Mouse (Mus musculus) midbrain, postnatal 0 days (tissue): ENCODE results near the gene 4930402H24Rik. TPM values are rescaled to one million over a fixed set of nuclear protein-coding genes. Genes with fewer than 3 reads are reported as not detected.

Source experiments
- ATAC-seq: fragments of 200-750 bp; cut with Nextera tagmentation; 2 replicates; pipeline ENCODE4 v1.8.0; 2017; ENCODE audit warnings: moderate number of reproducible peaks, mild to moderate bottlenecking, moderate TSS enrichment, moderate library complexity; ENCODE audit not compliant: low FRiP score
- DNase-seq: peaks from one replicate; pipeline ENCODE4 v3.0.0-alpha.2; 2015; ENCODE audit warnings: low spot score
- H3K27ac ChIP-seq: fragments of 300-500 bp; sonication (generic); 2 replicates; pipeline ENCODE4 v1.5.1; 2014; ENCODE audit warnings: low read depth, mild to moderate bottlenecking, low read length, mixed read lengths
- H3K27me3 ChIP-seq: fragments of 300-500 bp; sonication (generic); 2 replicates; pipeline ENCODE4 v1.6.1; 2014; ENCODE audit warnings: low read length, control low read depth, mixed read lengths; ENCODE audit not compliant: insufficient read depth
- H3K36me3 ChIP-seq: fragments of 300-500 bp; sonication (generic); 2 replicates; pipeline ENCODE4 v1.6.1; 2014; ENCODE audit warnings: low read length, control low read depth, mixed read lengths; ENCODE audit not compliant: insufficient read depth
- H3K4me1 ChIP-seq: fragments of 300-500 bp; sonication (generic); 2 replicates; pipeline ENCODE4 v1.6.1; 2014; ENCODE audit warnings: mild to moderate bottlenecking, control low read depth, antibody characterized with exemption, low read length, mixed read lengths; ENCODE audit not compliant: insufficient read depth
- H3K4me2 ChIP-seq: fragments of 300-500 bp; sonication (generic); 2 replicates; pipeline ENCODE4 v1.6.1; 2014; ENCODE audit warnings: low read depth, mild to moderate bottlenecking, low read length, mixed read lengths; ENCODE audit not compliant: poor library complexity, severe bottlenecking
- H3K4me3 ChIP-seq: fragments of 300-500 bp; sonication (generic); 2 replicates; pipeline ENCODE4 v1.5.1; 2014; ENCODE audit warnings: low read depth, mild to moderate bottlenecking, low read length, moderate library complexity
- H3K9ac ChIP-seq: fragments of 300-500 bp; sonication (generic); replicated peaks from 2 replicates; pipeline ENCODE4 v1.6.1; 2014; ENCODE audit warnings: mild to moderate bottlenecking, low read length, moderate library complexity, mixed read lengths; ENCODE audit not compliant: poor library complexity, severe bottlenecking
- H3K9me3 ChIP-seq: fragments of 300-500 bp; sonication (generic); 2 replicates; pipeline ENCODE4 v1.6.1; 2016; ENCODE audit warnings: low read length, control low read depth
- CTCF ChIP-seq: IDR thresholded peaks from 2 replicates; pipeline ENCODE4 v1.5.1; 2016; ENCODE audit warnings: antibody characterized with exemption, mild to moderate bottlenecking
- WGBS: fragments of 180-500 bp; shearing (Covaris S2); extraction: QIAGEN DNeasy Blood & Tissue Kit; methylation state at CpG from one replicate; pipeline ENCODE4 v1.1.7; 2014; 5-methylcytosine and 5-hydroxymethylcytosine counted together
- polyA plus RNA-seq: library from polyadenylated mRNA; unstranded; fragments of >200 nt; fragmentation: Nextera tagmentation; extraction: Ambion mirVana; gene quantifications from 2 replicates; pipeline ENCODE4 v1.2.1, GENCODE M21; 2015
- total RNA-seq: library from RNA; depleted of rRNA; stranded (reverse); fragments of >200 nt; gene quantifications from 2 replicates; pipeline ENCODE4 v1.2.3, GENCODE M21; 2014

Gene 4930402H24Rik
- total and polyA plus RNA-seq, 2 experiments from 2014 or later, result 58.1 to 200 TPM

DNA sequence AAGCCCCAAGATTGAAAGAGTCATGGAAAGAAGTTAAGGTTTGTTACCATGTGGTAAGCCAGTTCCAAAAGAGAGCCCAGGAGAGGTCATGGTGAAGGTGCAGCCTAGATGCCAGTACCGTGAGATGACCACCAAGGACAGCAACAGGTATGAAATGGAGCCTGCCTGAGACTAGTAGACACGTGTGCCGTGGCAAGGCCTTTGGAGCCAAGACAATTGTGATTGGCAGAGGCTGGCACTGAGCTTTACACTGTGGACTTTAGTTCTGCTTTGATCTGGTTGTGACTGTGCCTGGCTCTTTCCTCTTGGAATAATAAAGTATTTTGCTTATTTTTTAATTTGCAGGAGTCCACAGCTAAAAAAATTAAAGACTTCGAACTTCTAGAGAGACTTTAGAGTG is 21.8 kb upstream of the 4930402H24Rik start:
- 88% methylated on average over 4 of the region's 4 CpGs for WGBS
- no peaks in the 10 kb centered on the region for H3K36me3 ChIP-seq
- H3K27ac ChIP-seq, result no peak overlapping the region
- H3K9ac ChIP-seq, result no peak overlapping the region
- no peaks in the 10 kb centered on the region for H3K27me3 ChIP-seq
- no peak for TF ChIP-seq CTCF
- no peak for ATAC-seq
- DNase-seq, result no peak
- no peak overlapping the region for H3K4me2 ChIP-seq
- no peak overlapping the region for H3K4me3 ChIP-seq
- no peaks in the 10 kb centered on the region for H3K4me1 ChIP-seq
- H3K9me3 ChIP-seq, result no peaks in the 10 kb centered on the region

DNA sequence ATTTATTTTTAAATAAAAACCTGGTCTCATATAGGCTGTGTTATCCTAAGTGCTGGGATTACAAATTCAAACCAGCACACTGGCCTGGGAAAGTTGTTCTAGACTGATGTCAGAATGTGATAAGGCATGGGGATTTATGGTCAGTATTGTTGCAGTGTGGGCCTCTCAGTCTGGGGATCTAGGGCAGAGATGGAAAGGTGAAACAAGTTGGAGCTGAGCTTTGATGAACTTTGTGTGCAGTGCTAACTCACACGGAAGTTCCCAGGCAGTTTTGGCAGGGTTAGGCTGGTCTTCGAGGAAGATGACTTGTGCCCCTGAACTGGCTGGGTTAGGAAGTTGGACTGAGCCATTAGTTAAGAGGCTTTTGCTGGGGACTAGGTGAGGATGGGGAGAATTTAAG is 18.7 kb upstream of the 4930402H24Rik start:
- Histone ChIP-seq H3K9ac (no peak overlapping the region), H3K4me3 (no peak overlapping the region), H3K27ac (no peak overlapping the region), H3K4me2 (no peak overlapping the region), H3K9me3 (no peaks in the 10 kb centered on the region), H3K27me3 (no peaks in the 10 kb centered on the region), H3K36me3 (no peaks in the 10 kb centered on the region), H3K4me1 (no peaks in the 10 kb centered on the region)
- no peak for TF ChIP-seq CTCF
- WGBS, result 88% methylated on average over 2 of the region's 2 CpGs
- ATAC-seq (no peak), DNase-seq (no peak)

DNA sequence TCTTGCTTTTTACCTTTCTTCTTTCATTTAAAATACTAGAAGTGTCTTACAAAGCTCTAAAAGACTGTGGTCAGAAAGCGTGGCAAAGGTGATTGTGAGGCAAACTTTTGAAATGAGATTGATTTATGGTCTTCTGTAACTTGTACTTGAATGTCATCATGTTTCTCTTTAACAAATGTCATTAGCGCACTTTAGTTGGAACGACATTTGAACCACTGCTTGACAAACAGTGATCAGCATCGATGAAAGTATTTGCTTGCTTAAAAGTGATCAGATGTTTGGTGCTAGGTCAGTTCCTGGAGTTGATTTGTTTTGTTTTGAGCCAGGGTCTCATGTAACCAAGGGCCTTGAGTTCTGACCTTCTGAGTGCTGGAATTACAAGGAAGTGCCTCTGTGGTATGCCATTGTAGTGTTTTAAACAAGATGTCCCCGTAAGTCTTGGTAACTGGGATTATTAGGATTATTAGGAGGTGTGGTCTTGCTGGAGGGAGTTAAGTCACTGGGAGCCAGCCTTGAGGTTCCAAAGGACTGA is 12.9 kb upstream of the 4930402H24Rik start:
- Histone ChIP-seq H3K4me2 (no peak overlapping the region), H3K9ac (no peak overlapping the region), H3K27ac (no peak overlapping the region), H3K4me3 (no peak overlapping the region), H3K4me1 (no peaks in the 10 kb centered on the region), H3K9me3 (no peaks in the 10 kb centered on the region), H3K27me3 (no peaks in the 10 kb centered on the region), H3K36me3 (no peaks in the 10 kb centered on the region)
- 85% methylated on average over 5 of the region's 5 CpGs for WGBS
- no peak for ATAC-seq
- no peak for TF ChIP-seq CTCF
- no peak for DNase-seq

DNA sequence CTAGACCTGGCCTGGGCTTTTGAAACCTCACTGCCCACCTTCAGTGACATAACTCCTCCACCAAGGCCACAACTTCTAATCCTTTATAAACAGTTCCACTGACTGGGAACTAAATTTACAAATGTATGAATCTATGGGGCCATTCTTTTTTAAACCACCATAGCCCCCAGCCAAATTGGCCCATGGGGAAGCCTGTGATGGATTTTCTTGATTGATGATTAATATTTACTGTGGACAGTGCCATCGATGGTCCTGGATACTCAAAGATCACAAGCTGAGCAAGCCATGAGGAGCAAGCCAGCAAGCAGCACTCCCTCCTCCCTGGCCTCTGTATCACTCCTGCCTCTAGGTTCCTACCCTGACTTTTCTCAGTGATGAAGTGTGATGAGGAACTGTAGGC is 11.5 kb upstream of the 4930402H24Rik start:
- no peak overlapping the region for H3K4me3 ChIP-seq
- H3K9me3 ChIP-seq, result no peaks in the 10 kb centered on the region
- WGBS, result 86% methylated on average over 1 of the region's 1 CpGs
- H3K4me2 ChIP-seq, result no peak overlapping the region
- no peak for TF ChIP-seq CTCF
- no peaks in the 10 kb centered on the region for H3K36me3 ChIP-seq
- no peaks in the 10 kb centered on the region for H3K27me3 ChIP-seq
- no peak overlapping the region for H3K27ac ChIP-seq
- no peak overlapping the region for H3K9ac ChIP-seq
- DNase-seq (no peak), ATAC-seq (no peak)
- H3K4me1 ChIP-seq, result no peaks in the 10 kb centered on the region

DNA sequence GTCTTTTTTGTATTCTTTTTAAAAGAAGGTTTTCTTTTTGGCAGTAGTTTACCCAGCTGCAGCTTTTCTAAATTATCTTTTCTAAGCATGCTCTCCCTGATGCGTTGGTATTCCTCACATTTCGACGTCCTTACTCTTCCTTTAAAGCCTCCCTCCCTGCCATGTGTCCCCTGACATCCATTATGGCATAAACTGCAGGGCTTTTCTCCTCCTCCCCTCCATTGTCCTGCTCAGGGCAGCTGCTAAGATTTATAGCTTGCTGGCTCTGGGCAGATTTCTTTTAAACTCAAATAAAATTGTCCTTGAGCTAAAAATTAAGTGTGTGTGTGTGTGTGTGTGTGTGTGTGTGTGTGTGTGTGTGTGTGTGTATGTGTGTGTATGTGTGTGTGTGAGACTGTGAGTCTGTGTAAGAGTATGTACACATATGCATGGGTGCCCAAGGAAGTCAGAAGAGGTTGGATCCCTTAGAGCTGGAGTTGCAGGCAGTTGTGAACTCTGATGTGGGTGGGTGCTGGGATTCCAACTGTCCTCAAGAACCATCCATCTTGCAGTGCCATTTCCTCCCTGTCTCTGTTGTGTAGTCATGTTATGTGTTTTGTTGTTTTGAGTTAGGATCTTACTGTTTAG is 10.4 kb upstream of the 4930402H24Rik start:
- ATAC-seq (no peak), DNase-seq (no peak)
- H3K9ac ChIP-seq, result no peak overlapping the region
- H3K4me1 ChIP-seq, result no peaks in the 10 kb centered on the region
- H3K36me3 ChIP-seq, result no peaks in the 10 kb centered on the region
- 40% methylated on average over 3 of the region's 3 CpGs for WGBS
- H3K27ac ChIP-seq, result no peak overlapping the region
- no peaks in the 10 kb centered on the region for H3K9me3 ChIP-seq
- no peak overlapping the region for H3K4me3 ChIP-seq
- TF ChIP-seq CTCF, result no peak
- H3K4me2 ChIP-seq, result no peak overlapping the region
- H3K27me3 ChIP-seq, result no peaks in the 10 kb centered on the region

DNA sequence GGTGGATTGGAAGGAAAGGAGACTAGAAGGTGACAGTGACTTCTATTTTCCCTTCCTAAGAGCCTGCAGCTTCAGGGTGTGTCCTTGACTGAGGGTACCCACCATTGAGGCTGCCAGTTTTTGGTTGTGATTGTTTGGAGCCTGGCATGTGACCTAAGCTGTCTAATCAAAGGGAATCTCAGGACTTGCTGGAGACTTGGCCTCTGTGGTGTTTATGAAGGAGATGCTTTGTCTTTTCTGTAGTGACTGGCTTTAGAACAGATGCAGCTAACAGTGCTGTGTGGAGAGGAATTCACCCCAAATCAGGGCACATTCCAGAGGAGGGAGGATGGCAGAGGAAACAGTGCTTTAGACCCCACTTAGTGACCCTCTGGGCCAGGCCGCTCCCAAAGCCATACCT is 8.7 kb upstream of the 4930402H24Rik start:
- H3K36me3 ChIP-seq, result no peaks in the 10 kb centered on the region
- no peaks in the 10 kb centered on the region for H3K27me3 ChIP-seq
- no peak overlapping the region for H3K9ac ChIP-seq
- no peak overlapping the region for H3K4me3 ChIP-seq
- H3K27ac ChIP-seq, result no peak overlapping the region
- H3K4me1 ChIP-seq, result no peaks in the 10 kb centered on the region
- no peak for DNase-seq
- ATAC-seq, result no peak
- TF ChIP-seq CTCF, result no peak
- 90% methylated on average over 1 of the region's 1 CpGs for WGBS
- H3K4me2 ChIP-seq, result no peak overlapping the region
- no peaks in the 10 kb centered on the region for H3K9me3 ChIP-seq
